Mouse (Mus musculus) small intestine, adult 2 months (tissue): Measurements from ENCODE around the gene Mmadhc. TPM values are rescaled to one million over a fixed set of nuclear protein-coding genes. Genes with fewer than 3 reads are reported as not detected.

Experiments used
- H3K27ac ChIP-seq: fragments of 200-500 bp; 2 replicates; pipeline ENCODE4 v1.5.1; 2012; ENCODE audit warnings: low read depth, low read length, control low read depth, inconsistent platforms; ENCODE audit not compliant: insufficient read depth
- H3K27me3 ChIP-seq: fragments of 200-500 bp; 2 replicates; pipeline ENCODE4 v1.6.1; 2012; ENCODE audit warnings: mild to moderate bottlenecking, moderate library complexity, low read length, inconsistent platforms; ENCODE audit not compliant: control insufficient read depth, insufficient read depth
- H3K36me3 ChIP-seq: fragments of 200-500 bp; 2 replicates; pipeline ENCODE4 v1.6.1; 2012; ENCODE audit warnings: mild to moderate bottlenecking, low read length, control low read depth, inconsistent platforms; ENCODE audit not compliant: control insufficient read depth, insufficient read depth
- H3K4me1 ChIP-seq: fragments of 200-500 bp; 2 replicates; pipeline ENCODE4 v1.6.1; 2012; ENCODE audit warnings: low read length, inconsistent platforms, mixed read lengths; ENCODE audit not compliant: control insufficient read depth, insufficient read depth, insufficient read length
- H3K4me3 ChIP-seq: fragments of 200-500 bp; 2 replicates; pipeline ENCODE4 v1.5.1; 2012; ENCODE audit warnings: low read depth, mild to moderate bottlenecking, control low read depth, inconsistent platforms, low read length, moderate library complexity
- CTCF ChIP-seq: fragments of 200-500 bp; IDR thresholded peaks from 2 replicates; pipeline ENCODE4 v1.5.1; 2012; ENCODE audit warnings: low read depth, mild to moderate bottlenecking, control low read depth, inconsistent platforms, low read length, moderate library complexity, mixed read lengths; ENCODE audit not compliant: insufficient replicate concordance, insufficient read length; ENCODE audit errors: extremely low read depth
- POLR2A ChIP-seq: fragments of 200-500 bp; IDR thresholded peaks from 2 replicates; pipeline ENCODE4 v1.6.1; 2012; ENCODE audit warnings: low read depth, mild to moderate bottlenecking, control low read depth, inconsistent platforms, low read length, moderate library complexity
- WGBS: fragments of 180-500 bp; shearing (Covaris S2); methylation state at CpG from one replicate; pipeline ENCODE4 v1.1.7; 2018; 5-methylcytosine and 5-hydroxymethylcytosine counted together
- polyA plus RNA-seq: library from polyadenylated mRNA; depleted of rRNA; stranded (reverse); fragments of >200 nt; gene quantifications from 2 replicates; pipeline ENCODE4 v1.2.3, GENCODE M21; 2012

The Mmadhc gene
- polyA plus RNA-seq, 1 experiment = 38.6 TPM

DNA sequence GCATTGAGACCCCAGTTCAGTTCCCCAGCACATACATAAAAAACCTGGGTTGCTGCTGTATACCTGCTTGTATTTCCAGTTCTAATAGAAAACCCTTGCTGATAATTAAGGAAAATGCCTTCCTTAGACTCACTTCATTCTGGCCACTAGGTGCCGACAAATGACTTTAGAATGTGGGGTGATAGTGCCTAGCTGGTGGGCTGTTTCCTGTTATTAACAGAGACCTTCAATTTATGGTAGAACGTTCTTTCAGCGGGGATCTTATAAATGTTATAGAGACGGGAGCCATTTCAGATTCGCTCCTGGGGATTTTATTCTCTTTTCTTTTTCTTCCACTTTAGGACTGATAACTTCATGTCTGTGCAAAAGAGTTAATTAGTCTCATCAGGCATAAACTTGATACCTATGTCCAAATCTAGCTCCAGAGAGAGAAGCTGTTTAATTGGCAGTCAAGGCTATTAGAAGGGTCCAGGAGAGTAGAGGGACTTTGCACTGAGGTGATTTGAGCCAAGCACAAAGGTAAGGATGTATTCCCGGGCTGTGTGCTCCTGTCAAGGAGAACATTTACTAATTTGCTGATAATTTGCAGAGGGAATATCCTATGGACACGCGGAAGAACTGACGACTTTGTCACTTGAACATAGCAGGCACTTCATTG, 10.2 kb upstream of the Mmadhc start:
- WGBS = 31% methylated on average over 9 of the region's 9 CpGs
- no peaks in the 10 kb centered on the region for H3K27me3 ChIP-seq
- TF ChIP-seq POLR2A (no peak), CTCF (no peak)

DNA sequence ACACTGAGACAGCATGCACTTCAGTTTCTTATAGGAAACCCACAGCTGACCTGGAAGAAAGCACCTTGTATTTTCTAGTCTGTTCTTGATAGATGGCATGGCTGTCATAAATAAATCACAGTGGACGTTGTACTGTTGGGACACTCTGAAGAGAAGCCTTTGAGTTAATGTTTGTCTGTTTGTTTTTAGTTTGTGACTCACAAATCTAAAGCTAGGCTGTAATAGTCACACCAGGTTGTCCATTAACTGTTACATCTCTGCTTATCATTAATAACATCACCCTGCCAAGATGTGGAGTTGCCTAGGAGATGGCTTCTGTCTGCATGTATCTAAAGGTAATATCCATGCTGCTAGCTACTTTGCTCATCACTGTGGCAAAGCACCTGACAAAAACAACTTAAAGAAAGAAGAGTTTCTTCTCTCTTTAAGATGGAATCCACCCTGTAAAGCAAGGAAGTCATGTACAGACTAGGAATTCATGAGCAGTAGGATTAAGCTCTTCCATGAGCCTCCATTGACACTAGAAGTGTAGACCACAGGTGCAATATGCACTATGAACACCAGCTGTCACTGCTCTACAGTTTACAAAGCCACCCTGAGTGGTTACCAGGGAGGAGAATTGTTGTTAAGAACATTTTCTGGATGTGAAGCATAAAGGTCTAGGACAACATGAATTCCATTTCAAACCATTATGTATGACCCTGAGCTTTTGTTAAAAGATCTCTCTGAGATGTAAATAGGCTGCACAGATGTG, 8.4 kb upstream of the Mmadhc start:
- Histone ChIP-seq H3K27ac (no peak overlapping the region), H3K4me1 (no peaks in the 10 kb centered on the region), H3K4me3 (no peak overlapping the region), H3K36me3 (no peaks in the 10 kb centered on the region), H3K27me3 (no peaks in the 10 kb centered on the region)
- whole genome bisulfite sequencing = 20% methylated on average over 1 of the region's 1 CpGs
- TF ChIP-seq CTCF = no peak
- no peak for TF ChIP-seq POLR2A

More for the DNA sequence above, 10.2 kb upstream of the Mmadhc start:
- Histone ChIP-seq H3K27ac (no peak overlapping the region), H3K36me3 (no peaks in the 10 kb centered on the region), H3K4me3 (no peak overlapping the region), H3K4me1 (no peaks in the 10 kb centered on the region)

DNA sequence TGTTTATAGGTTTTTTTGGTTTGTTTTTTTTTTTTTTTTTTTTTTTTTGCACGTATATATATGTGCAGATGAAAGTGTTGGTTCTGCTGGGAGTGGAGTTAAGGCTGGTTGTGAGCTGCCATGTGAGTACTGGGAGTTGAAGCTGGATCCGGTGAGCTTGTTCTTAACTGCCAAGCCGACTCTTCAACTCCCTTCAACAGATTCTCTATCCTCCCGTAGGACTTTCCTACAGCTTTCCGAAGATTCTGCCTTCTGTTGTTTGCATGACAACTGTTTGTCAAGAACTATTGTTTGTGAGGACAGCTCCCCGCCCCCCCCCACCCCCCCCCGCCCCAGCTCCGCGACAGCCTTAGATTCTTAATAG, 368 bp upstream of the Mmadhc start:
- WGBS = 7% methylated on average over 9 of the region's 9 CpGs
- no peak for TF ChIP-seq POLR2A
- TF ChIP-seq CTCF = no peak
- H3K27me3 ChIP-seq = no peaks in the 10 kb centered on the region
- peaks cover 3% of the 10 kb centered on the region; the same call in 1 of the 2 replicates for H3K4me1 ChIP-seq
- peaks cover 2% of the 10 kb centered on the region; the same call in 1 of the 2 replicates for H3K36me3 ChIP-seq
- no peak overlapping the region for H3K27ac ChIP-seq
- H3K4me3 ChIP-seq = peak overlapping the region; percentile 41; the same call in 1 of the 2 replicates

DNA sequence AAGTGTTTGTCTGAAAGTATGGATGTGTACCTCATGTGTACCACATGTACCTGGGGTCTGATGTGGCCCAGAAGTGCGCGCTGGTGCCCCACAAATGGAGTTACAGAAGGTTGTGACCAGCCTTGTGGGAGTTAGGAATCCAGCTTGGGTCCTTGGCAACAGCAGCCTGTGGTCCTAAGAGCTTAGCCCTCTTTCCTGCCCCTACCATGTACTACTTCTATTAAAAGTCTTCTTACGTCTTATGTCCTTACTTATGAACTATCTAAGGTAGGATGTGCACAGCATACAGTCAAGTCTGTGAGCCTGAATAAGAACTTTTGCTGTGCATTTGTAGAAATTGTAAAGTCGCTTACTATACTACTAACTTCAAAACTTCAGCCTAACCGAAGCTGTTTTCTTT, 1.0 kb downstream of the Mmadhc start:
- peak overlapping the region; percentile 44 for H3K4me3 ChIP-seq
- no peak overlapping the region for H3K27ac ChIP-seq
- 33% methylated on average over 5 of the region's 5 CpGs for WGBS
- H3K4me1 ChIP-seq = peaks cover 3% of the 10 kb centered on the region; the same call in 1 of the 2 replicates
- peaks cover 6% of the 10 kb centered on the region; the same call in 1 of the 2 replicates for H3K36me3 ChIP-seq
- no peaks in the 10 kb centered on the region for H3K27me3 ChIP-seq
- no peak for TF ChIP-seq POLR2A
- TF ChIP-seq CTCF = no peak

DNA sequence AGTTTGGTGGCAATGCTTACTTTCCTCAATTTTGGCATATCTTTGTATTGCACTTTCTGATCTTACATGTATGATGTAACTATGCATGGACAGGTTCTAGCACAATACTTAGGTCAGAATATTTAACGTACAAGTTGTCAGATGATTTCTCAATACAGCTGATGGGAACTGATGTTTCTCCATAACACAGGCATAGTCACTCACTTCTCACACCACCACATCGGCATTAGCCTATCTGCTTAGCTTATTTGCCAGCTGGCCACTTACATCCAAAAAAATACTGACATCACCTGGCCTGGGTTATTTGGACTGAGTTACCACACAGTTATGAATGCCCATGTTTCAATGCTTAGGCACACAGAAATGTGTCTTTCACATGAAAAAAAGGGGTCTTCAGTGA, 2.5 kb downstream of the Mmadhc start:
- 78% methylated on average over 2 of the region's 2 CpGs for WGBS
- TF ChIP-seq POLR2A = no peak
- no peak for TF ChIP-seq CTCF
- Histone ChIP-seq H3K27ac (no peak overlapping the region), H3K36me3 (peaks cover 14% of the 10 kb centered on the region), H3K27me3 (no peaks in the 10 kb centered on the region), H3K4me3 (no peak overlapping the region), H3K4me1 (peaks cover 3% of the 10 kb centered on the region; the same call in 1 of the 2 replicates)

DNA sequence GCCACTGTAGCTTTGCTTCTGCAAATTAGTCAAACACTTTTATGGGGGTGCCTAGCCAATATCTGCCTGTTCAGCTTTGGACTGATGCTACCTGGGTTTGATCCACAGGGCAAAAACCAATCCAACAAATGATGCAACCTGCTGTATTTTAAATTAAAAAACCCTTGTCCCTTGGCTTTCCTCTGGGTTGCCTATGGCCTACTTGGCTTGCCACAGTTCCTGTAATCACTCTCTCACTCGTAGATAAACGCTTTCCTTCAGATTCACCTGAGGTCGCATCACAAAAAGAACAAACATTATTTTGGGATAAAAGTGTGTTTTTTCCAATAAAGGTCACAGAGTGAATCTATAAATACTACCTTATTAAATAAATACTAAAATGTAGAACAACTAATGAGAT, 3.0 kb downstream of the Mmadhc start:
- Histone ChIP-seq H3K36me3 (peaks cover 17% of the 10 kb centered on the region), H3K27me3 (no peaks in the 10 kb centered on the region), H3K4me3 (no peak overlapping the region), H3K4me1 (peaks cover 3% of the 10 kb centered on the region; the same call in 1 of the 2 replicates), H3K27ac (no peak overlapping the region)
- 58% methylated on average over 3 of the region's 3 CpGs for WGBS
- TF ChIP-seq CTCF = no peak
- no peak for TF ChIP-seq POLR2A

DNA sequence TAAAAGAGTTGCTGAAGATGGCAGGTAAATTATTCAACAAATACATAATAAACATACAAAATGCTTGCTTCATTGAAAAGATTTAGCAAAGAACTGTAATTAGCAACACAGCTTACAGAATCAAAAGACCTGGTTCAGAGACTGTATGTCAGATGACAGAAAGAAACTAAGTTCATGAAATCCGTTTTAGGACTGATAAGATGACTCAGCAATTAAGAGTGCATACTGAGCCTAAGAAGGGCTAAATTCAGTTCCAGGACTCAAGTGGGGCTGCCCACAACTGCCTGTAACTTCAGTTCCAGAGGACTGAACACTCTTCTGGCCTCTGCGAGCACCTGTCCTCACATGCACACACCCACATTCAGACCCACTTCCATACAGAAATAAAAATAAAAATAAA, 4.7 kb downstream of the Mmadhc start:
- no peak overlapping the region for H3K27ac ChIP-seq
- WGBS = 61% methylated on average over 2 of the region's 2 CpGs
- H3K4me1 ChIP-seq = peaks cover 3% of the 10 kb centered on the region; the same call in 1 of the 2 replicates
- no peak overlapping the region for H3K4me3 ChIP-seq
- peaks cover 29% of the 10 kb centered on the region for H3K36me3 ChIP-seq
- TF ChIP-seq POLR2A = no peak
- no peaks in the 10 kb centered on the region for H3K27me3 ChIP-seq
